Mouse (Mus musculus) brain, embryonic 14.5 days (tissue): ENCODE measurements around the gene Pard3b.

Source experiments
- CTCF ChIP-seq: fragments of 200-500 bp; IDR thresholded peaks from 2 replicates; pipeline ENCODE4 v1.5.1; 2012; ENCODE audit warnings: inconsistent platforms, mild to moderate bottlenecking, moderate library complexity, borderline replicate concordance; ENCODE audit not compliant: insufficient read depth, insufficient read length; ENCODE audit errors: extremely low read depth
- POLR2A ChIP-seq: fragments of 200-500 bp; IDR thresholded peaks from 2 replicates; pipeline ENCODE4 v1.6.1; 2012; ENCODE audit warnings: mild to moderate bottlenecking, inconsistent platforms, borderline replicate concordance; ENCODE audit not compliant: poor library complexity, insufficient read depth, insufficient read length, severe bottlenecking; ENCODE audit errors: extremely low read depth

DNA sequence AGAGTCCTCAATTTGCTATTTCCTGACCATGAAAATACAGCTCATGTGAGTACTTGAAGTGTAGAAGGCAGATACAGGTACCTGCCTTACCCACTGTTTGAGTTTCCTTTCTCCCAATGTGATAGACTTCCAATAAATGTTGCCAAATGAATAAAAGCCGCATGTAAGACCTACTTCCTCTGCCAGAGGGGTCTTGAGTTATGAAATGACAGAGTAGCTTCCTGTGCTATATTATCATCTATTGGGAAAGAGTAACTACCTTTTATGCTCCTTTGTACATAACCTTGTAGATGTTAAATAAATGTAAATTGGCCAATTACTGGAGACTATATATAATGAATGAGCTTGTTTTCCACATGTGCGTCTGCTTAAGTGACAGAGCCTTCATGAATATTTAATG is 574.7 kb downstream of the Pard3b start:
- TF ChIP-seq CTCF (no peak), POLR2A (no peak)
